Mouse (Mus musculus): Measurements from ENCODE around the gene Tfrc.
A peak's percentile ranks its signal among the peaks of the same experiment; 100 is the strongest.

Tfrc gene

DNA sequence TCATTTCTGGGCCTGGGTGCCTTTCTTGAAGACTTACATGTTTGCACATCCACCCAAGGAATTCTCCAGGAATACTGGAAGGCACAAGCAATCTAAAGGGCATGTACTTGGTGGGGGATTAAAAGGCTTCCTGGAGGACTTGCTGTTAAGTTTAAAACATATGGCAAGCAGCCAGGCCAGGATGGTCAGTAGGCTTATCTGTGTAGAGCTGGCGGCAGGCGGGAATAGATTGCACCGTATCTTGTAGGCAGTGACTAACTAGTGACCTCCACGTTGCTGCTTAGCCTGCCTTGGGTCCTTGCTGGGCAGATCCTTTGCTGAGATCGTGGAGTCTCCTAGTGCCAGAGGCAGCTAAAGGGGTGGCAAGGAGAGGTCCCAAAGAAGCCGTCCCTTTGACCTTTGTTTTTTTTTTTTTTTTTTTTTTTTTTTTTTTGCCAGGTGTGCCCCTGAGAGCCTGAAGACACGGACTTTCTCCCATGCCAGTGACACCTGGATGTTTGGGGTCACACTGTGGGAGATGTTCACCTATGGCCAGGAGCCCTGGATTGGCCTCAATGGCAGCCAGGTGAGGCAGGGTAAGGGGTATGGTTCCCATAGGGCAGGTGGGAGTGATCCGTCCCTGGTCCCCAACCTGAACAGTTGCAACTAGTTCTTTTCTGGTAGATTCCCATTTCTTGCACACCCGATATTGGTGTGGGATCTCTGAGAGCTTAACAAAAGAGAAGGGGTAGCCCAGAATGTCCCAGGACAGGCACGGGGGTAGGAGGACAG lies 61.8 kb downstream of the Tfrc start:
- DNase-seq = peak in 1 of 2 experiments; percentile 3

DNA sequence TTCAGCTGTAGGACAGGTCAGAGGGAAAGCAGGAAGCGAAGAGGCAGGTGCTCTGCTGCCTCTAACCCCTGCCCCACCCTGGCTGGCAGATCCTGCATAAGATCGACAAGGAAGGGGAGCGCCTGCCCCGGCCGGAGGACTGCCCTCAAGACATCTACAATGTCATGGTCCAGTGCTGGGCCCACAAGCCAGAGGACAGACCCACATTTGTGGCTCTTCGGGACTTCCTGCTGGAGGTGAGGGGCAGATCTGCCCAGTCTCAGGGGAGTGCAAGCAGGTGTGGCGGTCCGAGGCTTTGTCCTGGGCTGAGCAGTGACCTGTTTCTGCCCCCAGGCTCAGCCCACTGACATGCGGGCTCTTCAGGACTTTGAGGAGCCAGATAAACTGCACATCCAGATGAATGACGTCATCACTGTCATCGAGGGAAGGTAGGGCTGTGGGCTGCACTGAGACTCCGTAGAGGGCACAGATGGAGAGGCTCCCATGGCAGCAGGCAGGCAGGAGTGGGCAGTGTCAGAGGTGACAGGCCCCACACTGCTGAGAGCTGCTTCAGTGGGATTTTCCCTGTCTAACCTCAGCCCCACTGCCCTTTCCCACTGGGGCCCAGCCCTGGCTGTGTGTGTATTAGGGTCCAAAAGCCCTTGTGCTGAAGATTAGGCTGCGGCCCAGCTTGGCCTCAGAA lies 62.6 kb downstream of the Tfrc start:
- DNase-seq = no peak

DNA sequence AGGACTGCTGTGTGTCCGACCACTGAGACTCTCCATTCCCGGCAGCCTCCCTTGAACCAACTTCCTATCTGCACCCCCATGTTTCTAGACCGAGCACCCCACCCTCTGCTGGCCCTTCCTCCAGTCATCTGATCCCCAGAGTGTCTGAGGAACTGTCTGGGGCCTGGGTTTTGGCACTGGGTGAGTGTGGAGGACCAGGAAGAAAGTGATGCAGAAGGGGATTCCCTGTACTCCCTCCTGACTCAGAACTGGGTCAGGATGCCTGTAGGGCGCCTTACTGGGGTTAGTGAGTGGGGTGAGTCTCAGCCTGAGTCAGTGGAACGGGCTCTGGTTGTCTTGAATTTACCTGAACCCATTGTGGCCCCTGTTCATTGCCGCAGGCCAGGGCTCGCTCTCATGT lies 63.5 kb downstream of the Tfrc start:
- no peak for DNase-seq

DNA sequence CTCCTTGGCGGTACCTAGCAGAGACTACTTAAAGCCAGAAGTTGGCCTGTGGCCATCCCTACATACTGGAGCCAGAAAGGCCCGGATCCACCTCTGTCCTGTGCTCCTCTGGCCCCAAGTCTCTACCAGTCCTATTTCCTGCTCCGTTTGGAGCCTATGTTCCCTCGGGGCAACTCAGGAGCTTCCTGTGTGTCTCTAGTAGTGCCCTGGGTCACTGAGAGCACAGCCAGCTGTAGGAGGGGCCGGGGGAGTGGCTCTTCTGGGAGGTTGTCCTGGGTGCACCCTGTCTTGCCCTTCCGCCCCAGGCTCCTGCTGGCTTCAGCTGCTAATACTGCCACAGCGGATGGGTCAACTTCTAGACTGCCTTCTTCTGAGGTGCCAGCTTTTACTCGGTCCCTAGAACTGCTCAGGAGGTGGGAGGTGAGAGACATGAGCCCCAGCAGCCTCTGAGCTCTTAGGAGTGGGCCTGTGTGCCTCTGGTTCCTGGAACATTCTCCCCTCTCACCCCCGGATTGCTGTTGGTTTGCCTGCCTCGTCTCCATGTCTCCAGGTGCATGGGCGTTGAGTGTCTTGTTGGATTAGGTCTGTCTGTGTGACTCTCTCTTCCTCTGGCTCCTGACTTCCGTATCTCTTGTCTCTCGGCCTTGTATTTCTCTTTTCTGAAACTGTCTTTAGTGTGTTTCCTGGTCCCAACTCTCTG lies 64.3 kb downstream of the Tfrc start:
- DNase-seq = peak in 1 of 2 experiments; percentile 3

DNA sequence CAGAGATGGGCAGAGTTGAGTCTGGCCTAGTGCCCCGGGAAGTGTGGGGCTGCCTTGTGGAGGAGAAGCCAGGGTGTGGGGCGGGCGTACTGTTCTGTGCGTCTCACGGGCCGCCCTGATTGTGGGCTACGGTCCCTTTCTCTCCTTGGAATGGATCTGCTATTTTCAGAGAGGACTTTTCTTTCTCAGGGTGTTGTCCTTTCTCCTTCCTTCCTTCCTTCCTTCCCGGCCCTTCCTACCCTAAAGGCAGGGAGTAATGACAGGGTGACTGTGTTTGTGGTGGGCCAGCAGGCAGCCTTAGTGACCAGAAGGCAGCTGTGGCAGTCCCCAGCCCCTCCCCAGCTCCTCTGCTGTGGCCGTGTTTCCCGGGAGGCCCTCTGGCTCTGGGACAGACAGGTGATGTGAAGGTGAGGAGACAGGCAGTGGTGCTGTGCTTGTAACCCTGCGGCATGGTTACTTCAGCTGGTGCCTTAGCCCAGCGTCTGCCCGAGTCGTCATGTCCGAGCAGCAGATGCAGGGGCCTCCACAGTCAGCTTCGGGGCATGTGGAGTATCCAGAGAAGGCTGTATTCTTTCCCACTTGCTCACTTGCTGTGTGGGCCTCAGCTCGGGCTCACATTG lies 65.5 kb downstream of the Tfrc start:
- peak in 1 of 2 experiments; percentile 2 for DNase-seq

DNA sequence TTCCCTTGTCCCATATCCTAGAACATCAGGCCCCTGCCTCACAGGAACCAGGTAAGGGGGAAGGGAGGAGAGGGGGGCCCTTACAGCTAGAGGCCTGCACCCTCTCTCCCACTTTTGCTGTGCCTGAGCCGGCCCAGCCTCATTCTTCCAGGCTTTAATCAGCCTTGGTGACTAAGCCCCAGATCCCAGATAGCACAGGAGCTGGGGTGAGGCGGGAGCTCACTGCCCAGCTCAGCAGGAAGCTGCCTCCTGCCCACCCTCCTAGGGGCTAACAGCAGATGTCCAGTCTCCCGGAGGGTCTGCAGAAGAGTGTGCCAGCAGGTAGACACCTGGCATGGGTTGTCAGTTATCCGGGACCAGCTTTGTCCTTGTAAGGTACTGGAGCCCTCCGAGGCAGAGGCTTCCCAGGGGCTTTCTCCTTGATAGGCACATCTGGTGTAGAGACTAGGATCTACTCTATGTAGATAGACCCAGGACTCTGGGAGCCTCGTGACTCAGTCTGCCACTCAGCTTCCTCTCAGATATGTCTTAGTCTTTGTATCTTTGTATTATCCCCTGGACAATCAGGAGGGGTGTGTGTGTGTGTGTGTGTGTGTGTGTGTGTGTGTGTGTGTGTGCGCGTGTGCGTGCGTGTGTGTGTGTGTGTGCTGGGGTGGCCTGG lies 68.5 kb downstream of the Tfrc start:
- DNase-seq = no peak

DNA sequence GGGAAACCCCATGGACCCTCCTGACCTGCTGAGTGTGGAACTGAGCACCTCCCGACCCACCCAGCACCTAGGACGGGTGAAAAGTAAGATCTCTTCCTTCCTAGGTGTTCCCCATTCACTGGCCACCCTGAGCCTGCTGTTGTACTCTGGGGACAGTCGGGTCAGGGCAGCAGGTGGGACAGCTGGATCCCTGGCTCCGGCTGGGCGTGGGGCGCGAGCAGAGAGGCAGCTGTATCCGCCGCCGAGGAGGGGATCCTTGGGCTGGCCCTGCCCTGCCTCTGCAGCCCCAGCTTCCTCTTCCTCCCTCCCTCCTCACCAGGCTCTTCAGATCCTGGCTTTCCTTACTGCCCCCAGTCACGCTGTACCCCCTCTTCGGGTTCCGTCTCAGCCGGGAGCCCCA lies 69.2 kb downstream of the Tfrc start:
- DNase-seq = peak in 1 of 2 experiments; percentile 9

DNA sequence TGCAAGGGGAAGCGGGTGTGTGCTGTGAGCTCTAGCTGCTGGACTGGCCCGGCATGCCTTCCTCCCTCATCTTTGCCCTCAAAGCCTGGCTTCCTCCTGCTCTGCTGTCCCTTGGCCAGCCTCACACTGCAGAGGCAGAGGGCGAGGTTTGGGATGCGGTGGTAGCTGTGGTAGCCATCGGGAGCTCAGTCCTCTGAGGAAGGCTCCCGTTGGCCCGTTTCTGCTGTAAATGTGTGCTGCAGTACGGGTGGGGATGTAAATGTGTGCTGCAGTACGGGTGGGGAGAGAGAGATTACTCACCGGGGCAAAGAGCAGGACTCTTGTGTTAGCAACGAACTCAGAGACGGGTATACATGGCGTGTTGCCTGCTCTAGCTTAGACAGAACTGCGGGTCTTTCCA lies 70.1 kb downstream of the Tfrc start:
- DNase-seq = peak in 1 of 2 experiments; percentile 3

DNA sequence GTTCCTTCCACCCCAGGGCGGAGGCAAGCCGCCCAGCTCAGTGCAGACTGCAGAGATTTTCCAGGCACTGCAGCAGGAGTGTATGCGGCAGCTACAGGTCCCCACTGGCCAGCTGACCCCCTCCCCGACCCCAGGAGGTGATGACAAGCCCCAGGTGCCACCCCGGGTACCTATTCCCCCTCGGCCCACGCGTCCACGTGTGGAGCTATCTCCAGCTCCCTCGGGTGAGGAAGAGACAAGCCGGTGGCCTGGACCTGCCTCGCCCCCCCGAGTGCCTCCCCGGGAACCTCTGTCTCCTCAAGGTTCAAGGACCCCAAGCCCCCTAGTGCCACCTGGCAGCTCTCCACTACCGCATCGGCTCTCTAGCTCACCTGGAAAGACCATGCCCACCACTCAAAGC lies 71.3 kb downstream of the Tfrc start:
- no peak for DNase-seq

DNA sequence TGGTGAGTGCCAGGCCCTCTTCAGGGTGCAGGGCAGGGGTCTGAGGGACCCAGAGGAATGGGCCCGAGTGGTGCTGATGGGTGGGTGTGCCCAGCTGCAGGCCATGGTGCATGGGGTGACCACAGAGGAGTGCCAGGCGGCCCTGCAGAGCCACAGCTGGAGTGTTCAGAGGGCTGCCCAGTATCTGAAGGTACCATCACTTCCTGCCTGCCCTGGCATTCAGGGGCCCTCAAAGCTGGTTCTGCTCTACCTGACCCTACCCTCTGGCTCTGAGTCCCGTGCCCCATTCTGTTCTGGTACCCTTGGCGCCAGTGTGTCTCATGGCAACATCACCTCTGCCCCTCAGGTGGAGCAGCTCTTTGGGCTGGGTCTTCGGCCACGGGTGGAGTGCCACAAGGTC lies 72.1 kb downstream of the Tfrc start:
- DNase-seq = peak in 1 of 2 experiments; percentile 20

DNA sequence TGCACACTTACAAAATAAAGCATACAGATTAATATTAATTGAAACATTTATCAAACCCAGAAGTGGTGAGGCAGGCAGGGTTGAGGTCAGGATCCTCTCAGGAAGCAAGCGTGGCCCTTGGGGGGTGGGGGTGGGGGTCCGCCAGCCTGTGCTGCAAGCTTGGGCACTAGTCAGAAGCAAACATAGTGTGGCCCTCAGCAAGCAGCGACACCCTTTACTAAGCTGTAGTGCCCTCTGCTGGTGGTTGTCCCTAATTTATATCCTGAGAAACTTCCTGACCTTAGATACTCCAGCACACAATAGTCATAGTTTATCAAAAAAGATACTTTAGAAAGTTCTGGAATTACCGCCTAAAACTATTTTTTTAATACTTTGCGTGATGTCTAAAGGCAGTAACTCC lies 73.5 kb downstream of the Tfrc start:
- peak; percentile 61 to 64 for DNase-seq
